Mouse (Mus musculus) heart, embryonic 15.5 days (tissue): ENCODE data around the gene Chek2. TPM values are rescaled to one million over a fixed set of nuclear protein-coding genes. Genes with fewer than 3 reads are reported as not detected.
"Not testable (repeated sequence)": the region's sequence is repeated elsewhere in the genome, so short reads cannot be mapped to it uniquely, and the experiment has no call there.

Experiments used
- ATAC-seq: fragments of 200-750 bp; cut with Nextera tagmentation; replicated peaks from 2 replicates; pipeline ENCODE4 v1.8.0; 2017; ENCODE audit warnings: low read depth, moderate TSS enrichment; ENCODE audit not compliant: insufficient number of reproducible peaks, insufficient read depth, low FRiP score
- H3K27ac ChIP-seq: fragments of 300-500 bp; sonication (generic); 2 replicates; pipeline ENCODE4 v1.5.1; 2015; ENCODE audit warnings: mild to moderate bottlenecking, inconsistent platforms
- H3K27me3 ChIP-seq: fragments of 300-500 bp; sonication (generic); 2 replicates; pipeline ENCODE4 v1.6.1; 2015; ENCODE audit warnings: inconsistent platforms
- H3K36me3 ChIP-seq: fragments of 300-500 bp; sonication (generic); 2 replicates; pipeline ENCODE4 v1.6.1; 2015; ENCODE audit warnings: mild to moderate bottlenecking, inconsistent platforms
- H3K4me1 ChIP-seq: fragments of 300-500 bp; sonication (generic); replicated peaks from 2 replicates; pipeline ENCODE4 v1.6.1; 2015; ENCODE audit warnings: inconsistent platforms
- H3K4me2 ChIP-seq: fragments of 300-500 bp; sonication (generic); 2 replicates; pipeline ENCODE4 v1.6.1; 2015; ENCODE audit warnings: inconsistent platforms, mild to moderate bottlenecking, moderate library complexity
- H3K4me3 ChIP-seq: fragments of 300-500 bp; sonication (generic); 2 replicates; pipeline ENCODE4 v1.5.1; 2015; ENCODE audit warnings: mild to moderate bottlenecking, inconsistent platforms
- H3K9ac ChIP-seq: fragments of 300-500 bp; sonication (generic); 2 replicates; pipeline ENCODE4 v1.6.1; 2015; ENCODE audit warnings: mild to moderate bottlenecking, inconsistent platforms
- H3K9me3 ChIP-seq: fragments of 300-500 bp; sonication (generic); replicated peaks from 2 replicates; pipeline ENCODE4 v1.6.1; 2016; ENCODE audit warnings: inconsistent platforms
- WGBS: fragments of 180-500 bp; shearing (Covaris S2); methylation state at CpG from one replicate; pipeline ENCODE4 v1.1.7; 2015; ENCODE audit warnings: mixed read lengths; 5-methylcytosine and 5-hydroxymethylcytosine counted together
- polyA plus RNA-seq: library from polyadenylated mRNA; unstranded; fragments of >200 nt; fragmentation: Nextera tagmentation; extraction: Ambion mirVana; gene quantifications from 2 replicates; pipeline ENCODE4 v1.2.1, GENCODE M21; 2015

Gene Chek2
- polyA plus RNA-seq, 1 experiment from 2014 or later: 12.9 TPM

DNA sequence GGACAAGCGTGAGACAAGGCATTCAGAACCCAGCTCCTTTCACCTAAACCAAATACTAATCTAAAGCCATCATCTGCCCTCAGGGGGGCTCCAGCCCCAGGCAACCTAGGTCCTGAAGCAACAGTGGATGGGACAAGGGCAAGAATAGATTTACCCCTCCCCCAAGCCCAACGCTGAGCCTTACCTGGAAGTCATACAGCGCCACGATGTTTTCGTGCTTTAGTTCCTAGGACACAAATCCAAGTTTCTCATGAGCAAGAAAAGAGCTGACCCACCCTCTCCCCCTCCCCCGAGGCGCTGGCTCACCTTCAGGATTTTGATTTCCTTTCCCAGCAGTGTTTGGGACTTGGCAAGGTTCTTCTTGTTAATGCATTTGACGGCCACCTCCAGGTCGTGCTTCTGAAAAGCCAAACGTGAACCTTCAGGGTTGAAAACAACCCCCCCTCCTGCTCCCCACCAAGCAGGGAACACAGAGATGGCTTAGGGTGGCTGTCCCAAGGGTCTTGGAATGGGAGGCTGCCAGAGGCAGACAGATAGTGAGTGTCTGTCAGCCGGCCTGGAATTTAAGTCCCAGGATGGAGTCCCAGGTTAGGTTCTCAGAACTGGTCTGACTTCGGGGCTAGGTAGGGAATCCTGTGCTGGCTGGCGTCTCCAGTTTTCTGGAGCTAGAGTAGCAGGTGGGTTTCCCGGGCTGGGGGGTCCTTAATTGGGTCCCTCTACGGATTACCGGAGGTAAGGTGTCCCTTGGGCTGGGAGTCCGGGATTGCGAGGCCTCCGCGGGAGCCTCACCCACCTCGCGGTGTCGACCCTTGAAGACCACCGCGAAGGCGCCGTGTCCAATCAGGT, 30.7 kb upstream of the Chek2 start:
- under 1% methylated on average over 27 of the region's 27 CpGs for WGBS
- H3K27me3 ChIP-seq: no peaks in the 10 kb centered on the region
- peak overlapping the region; percentile 81 for H3K27ac ChIP-seq

DNA sequence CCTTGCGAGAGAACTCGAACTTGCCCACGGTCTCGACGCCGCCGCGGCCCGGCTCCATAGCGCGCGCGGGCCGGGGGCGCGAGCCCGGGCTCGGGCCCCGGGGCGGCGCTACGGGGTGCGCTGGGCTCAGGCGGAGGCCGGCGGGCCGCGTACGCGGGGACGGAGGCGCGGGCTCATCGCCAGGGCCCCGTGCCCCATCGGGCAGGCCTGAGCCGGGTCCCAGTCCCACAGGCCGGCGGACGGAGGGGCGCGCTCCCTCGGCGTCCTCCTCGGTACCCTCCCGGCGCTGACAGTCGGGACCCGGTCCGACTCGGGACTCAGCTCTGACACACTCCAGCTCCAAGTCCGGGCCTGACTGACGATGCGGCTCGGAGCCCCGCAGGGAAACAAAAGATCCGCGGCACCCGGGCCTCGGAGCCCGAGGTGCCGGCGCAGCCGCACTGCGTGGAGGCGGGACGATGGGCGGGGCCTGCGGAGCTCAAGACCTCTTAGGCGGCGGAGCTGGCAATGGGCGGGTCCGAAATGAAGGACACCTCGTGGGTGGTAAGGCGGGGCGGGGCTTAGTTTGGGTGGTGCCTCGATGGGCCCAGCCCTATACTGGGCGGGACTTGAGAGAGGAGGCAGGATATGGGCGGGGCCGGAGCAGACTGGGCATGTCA, 30.0 kb upstream of the Chek2 start, which contains the start of gene Ulk1:
TSS of gene Ulk1 (minus strand) at position 431 of the 659 bp plus-strand sequence.
- Histone ChIP-seq H3K27ac (peak within 1 kb of the TSS; percentile 81), H3K9ac (peak within 1 kb of the TSS; percentile 95), H3K36me3 (no peaks in the 10 kb centered on the region; the same call in 1 of the 2 replicates), H3K4me1 (peaks cover 39% of the 10 kb centered on the region), H3K4me2 (peak within 1 kb of the TSS; percentile 83), H3K4me3 (peak within 1 kb of the TSS; percentile 74), H3K27me3 (no peaks in the 10 kb centered on the region), H3K9me3 (no peaks in the 10 kb centered on the region)
- WGBS: under 1% methylated on average over 49 of the region's 80 CpGs
- peak; percentile 97 for ATAC-seq

More for the DNA sequence above, 30.7 kb upstream of the Chek2 start:
- no peak for ATAC-seq
- peak overlapping the region; percentile 74 for H3K4me3 ChIP-seq
- no peaks in the 10 kb centered on the region for H3K9me3 ChIP-seq
- peaks cover 39% of the 10 kb centered on the region for H3K4me1 ChIP-seq
- peaks cover 4% of the 10 kb centered on the region; the same call in 1 of the 2 replicates for H3K36me3 ChIP-seq
- peak overlapping the region; percentile 95 for H3K9ac ChIP-seq
- peak overlapping the region; percentile 83 for H3K4me2 ChIP-seq

DNA sequence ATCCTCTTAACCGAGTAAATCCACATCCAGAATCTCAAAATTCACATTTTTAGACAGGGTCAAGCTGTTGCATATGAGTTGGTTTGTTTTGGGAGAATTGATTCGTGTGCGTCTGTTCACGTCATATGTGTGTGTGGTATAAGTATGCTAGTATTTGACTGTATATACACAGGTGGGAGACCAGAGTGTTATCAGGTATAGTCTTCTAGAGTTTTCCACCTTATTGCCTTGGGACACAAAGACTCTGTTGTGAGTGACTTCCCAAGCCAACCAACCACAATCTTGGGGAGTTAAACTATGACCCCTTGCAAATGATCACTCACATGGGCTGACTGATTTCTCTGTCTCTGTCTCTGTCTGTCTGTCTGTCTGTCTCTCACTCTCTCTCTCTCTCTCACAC, 15.4 kb upstream of the Chek2 start:
- Histone ChIP-seq H3K4me3 (no peak overlapping the region), H3K27me3 (no peaks in the 10 kb centered on the region), H3K36me3 (peaks cover 5% of the 10 kb centered on the region; the same call in 1 of the 2 replicates), H3K9ac (no peak overlapping the region), H3K9me3 (no peaks in the 10 kb centered on the region), H3K4me1 (no peaks in the 10 kb centered on the region), H3K27ac (no peak overlapping the region), H3K4me2 (no peak overlapping the region)
- no peak for ATAC-seq
- 85% methylated on average over 4 of the region's 4 CpGs for WGBS

DNA sequence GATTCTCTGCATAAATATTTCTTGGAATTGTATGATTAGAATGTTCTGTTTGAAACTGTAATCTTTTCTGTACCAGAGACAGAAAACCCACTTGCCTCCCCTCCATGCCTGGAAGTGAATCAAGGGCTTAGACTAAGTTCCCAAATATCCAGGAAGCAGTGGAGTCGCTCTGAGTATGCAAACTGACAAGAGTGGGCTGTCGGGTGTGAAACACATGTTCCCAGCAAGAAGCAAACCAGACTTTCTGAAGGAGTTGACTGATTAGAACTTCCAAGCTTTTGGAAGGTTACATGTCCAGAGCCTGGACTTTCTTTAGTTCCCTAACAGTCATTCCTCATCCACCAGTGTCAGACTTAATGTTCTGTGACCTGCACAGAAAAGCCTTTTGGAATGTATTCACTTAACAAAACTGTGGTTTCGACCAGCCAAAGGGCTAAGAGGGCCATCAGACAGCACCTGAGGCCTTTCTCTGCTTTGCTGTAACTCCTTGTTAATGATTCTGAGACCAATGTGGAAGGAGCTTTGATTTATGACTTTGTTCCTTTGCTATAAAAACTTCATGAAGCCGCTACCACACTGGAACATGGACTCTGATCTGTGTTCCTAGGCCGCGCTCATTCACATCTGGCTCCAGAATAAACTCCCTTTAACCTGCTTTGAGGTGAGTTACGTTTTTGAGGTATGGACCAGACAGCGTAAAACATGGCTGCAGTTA, 12.8 kb upstream of the Chek2 start:
- no peak overlapping the region for H3K27ac ChIP-seq
- no peaks in the 10 kb centered on the region for H3K27me3 ChIP-seq
- H3K9me3 ChIP-seq: no peaks in the 10 kb centered on the region
- no peak overlapping the region for H3K9ac ChIP-seq
- H3K36me3 ChIP-seq: peaks cover 5% of the 10 kb centered on the region; the same call in 1 of the 2 replicates
- no peak overlapping the region for H3K4me2 ChIP-seq
- H3K4me1 ChIP-seq: no peaks in the 10 kb centered on the region
- ATAC-seq: no peak
- WGBS: 82% methylated on average over 8 of the region's 8 CpGs
- H3K4me3 ChIP-seq: no peak overlapping the region

DNA sequence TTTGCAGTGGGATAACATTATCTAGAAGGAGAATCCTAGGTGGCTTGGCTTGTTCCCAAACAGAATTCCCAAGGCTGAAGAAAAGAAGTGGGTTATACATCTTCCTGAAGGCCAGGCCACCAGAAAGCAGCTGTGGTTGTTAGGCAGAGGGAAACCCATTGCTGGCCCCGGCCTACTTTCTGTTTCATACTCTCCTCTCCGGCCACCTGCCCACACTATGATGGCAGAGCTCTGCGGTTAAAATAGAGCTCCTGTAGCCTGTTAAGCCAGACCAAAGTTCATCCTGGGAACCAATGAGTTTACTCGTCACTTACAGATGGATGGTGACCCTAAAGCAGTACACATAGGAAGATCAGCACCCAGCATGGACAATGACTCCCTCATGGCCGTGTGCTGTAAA, 12.2 kb upstream of the Chek2 start:
- Histone ChIP-seq H3K27ac (no peak overlapping the region), H3K9ac (no peak overlapping the region), H3K36me3 (peaks cover 6% of the 10 kb centered on the region; the same call in 1 of the 2 replicates), H3K4me1 (no peaks in the 10 kb centered on the region), H3K4me3 (no peak overlapping the region), H3K9me3 (no peaks in the 10 kb centered on the region), H3K27me3 (no peaks in the 10 kb centered on the region), H3K4me2 (no peak overlapping the region)
- 91% methylated on average over 5 of the region's 5 CpGs for WGBS
- no peak for ATAC-seq

DNA sequence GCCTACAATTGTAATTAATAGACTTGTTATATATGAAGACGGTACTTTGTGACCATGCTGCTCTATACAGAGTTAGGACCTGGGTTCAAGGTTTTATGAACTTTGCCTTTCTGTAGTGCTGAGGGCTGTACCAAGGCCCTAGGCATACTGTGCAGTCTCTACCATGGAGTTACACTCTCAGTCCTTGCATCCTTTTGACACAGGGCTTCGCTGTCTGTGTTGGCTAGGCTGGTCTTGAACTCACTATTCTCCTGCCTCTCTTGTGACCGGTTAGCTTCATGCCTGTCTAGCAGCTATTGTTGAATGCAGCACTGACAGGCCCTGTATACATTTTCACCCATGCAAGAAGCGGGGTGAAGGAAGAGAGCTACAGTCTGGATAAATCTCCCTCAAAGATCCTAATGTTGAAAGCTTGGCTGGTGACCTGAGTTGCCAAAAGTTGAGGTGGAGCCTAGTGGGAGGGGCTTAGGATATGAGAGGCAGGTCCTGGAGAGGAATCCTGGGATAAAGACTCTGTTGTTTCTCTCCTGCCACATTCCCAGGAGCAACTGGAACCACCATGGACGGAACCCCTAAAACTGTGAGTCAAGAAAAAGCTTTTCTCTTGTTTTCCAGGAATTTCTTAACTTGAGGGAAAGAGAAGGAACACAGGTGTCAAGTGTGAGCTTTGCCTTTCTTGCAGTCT, 8.6 kb upstream of the Chek2 start:
- Histone ChIP-seq H3K9me3 (no peaks in the 10 kb centered on the region), H3K4me3 (no peak overlapping the region), H3K4me2 (no peak overlapping the region), H3K9ac (no peak overlapping the region), H3K27ac (no peak overlapping the region), H3K36me3 (peaks cover 9% of the 10 kb centered on the region; the same call in 1 of the 2 replicates), H3K27me3 (no peaks in the 10 kb centered on the region), H3K4me1 (peaks cover 5% of the 10 kb centered on the region)
- no peak for ATAC-seq
- WGBS: 84% methylated on average over 5 of the region's 5 CpGs

DNA sequence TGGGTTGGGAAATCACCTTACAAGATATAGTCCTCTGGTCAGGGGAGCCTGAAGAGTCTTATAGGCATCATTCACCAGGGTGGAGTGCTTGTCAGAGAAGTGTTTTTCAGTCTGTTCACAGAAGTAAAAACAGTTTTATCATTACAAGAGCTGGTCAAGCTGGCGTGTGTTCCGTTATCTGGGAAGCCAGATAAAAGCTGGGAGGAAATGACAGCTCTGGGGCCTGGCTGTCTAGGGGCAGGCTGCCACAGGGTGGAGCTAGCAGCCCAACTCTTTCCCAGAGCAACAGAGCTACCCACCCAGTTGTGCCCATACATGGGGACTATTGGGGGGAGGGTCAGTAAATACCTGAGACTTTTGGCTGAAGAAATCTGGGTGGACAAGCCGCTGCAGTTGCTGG, 3.8 kb upstream of the Chek2 start:
- Histone ChIP-seq H3K4me2 (peak overlapping the region; percentile 45), H3K27me3 (no peaks in the 10 kb centered on the region), H3K36me3 (peaks cover 4% of the 10 kb centered on the region; the same call in 1 of the 2 replicates), H3K27ac (no peak overlapping the region; the same call in 1 of the 2 replicates), H3K4me3 (no peak overlapping the region), H3K9me3 (no peaks in the 10 kb centered on the region), H3K4me1 (peaks cover 20% of the 10 kb centered on the region), H3K9ac (no peak overlapping the region)
- WGBS: 7% methylated on average over 3 of the region's 3 CpGs
- no peak; the same call in 1 of the 2 replicates for ATAC-seq

DNA sequence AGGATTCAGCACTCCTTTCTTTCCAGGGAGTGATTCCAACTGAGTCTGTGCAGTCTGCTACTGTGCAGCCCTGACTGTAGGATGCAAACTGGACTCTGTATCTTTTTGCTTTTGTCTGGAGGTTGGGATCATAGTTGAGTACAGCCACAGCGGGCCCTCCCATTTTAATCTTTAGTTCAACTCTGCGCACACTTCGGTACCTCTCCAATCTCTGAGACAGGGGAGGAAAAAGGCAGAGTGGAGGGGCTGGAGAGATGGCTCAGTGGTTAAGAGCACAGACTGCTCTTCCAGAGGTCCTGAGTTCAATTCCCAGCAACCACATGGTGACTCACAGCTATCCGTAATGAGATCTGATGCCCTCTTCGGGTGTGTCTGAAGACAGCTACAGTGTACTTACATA, 1.8 kb upstream of the Chek2 start:
- not testable (repeated sequence) for H3K27me3 ChIP-seq, H3K27ac ChIP-seq, H3K36me3 ChIP-seq, H3K9me3 ChIP-seq, ATAC-seq, H3K4me3 ChIP-seq, H3K4me2 ChIP-seq, H3K9ac ChIP-seq
- WGBS: 87% methylated on average over 5 of the region's 5 CpGs
- H3K4me1 ChIP-seq: peaks cover 20% of the 10 kb centered on the region

DNA sequence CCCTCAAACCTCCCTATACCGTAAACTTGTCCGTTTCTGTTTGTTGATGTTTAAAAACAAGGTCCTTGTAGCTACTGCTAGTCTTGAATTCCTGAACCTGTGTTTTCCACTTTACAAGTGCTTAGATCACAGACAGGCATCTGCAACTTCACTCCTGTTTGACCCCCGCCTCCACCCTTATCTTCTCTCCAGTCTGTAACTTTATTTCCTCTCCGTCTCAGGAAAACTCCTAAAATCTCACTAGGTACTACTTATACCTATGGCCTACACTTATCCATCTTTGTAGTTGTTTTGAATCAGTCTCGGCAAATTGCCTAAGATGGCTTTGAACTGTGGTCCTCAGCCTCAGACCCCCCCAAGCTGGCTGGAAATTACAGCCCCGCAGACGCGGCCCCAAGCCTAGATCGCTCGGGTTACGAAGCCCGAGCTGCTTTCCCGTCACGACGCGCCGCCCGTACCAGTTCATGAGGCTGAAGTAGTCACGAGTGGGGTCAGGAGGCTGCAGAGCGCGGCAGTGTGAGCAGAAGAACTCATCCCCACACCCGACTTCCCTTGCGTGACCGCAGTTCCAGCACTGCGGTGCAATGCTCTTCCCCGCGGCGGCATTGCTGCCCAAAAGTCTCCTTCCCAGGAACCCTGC, 621 bp upstream of the Chek2 start:
- ATAC-seq: peak; percentile 65
- H3K9me3 ChIP-seq: no peaks in the 10 kb centered on the region
- peak overlapping the region; percentile 83 for H3K27ac ChIP-seq
- peak overlapping the region; percentile 73 for H3K9ac ChIP-seq
- peak overlapping the region; percentile 88 for H3K4me2 ChIP-seq
- H3K4me3 ChIP-seq: peak overlapping the region; percentile 75
- peaks cover 8% of the 10 kb centered on the region; the same call in 1 of the 2 replicates for H3K36me3 ChIP-seq
- 4% methylated on average over 28 of the region's 28 CpGs for WGBS
- peaks cover 20% of the 10 kb centered on the region for H3K4me1 ChIP-seq
- no peaks in the 10 kb centered on the region for H3K27me3 ChIP-seq

DNA sequence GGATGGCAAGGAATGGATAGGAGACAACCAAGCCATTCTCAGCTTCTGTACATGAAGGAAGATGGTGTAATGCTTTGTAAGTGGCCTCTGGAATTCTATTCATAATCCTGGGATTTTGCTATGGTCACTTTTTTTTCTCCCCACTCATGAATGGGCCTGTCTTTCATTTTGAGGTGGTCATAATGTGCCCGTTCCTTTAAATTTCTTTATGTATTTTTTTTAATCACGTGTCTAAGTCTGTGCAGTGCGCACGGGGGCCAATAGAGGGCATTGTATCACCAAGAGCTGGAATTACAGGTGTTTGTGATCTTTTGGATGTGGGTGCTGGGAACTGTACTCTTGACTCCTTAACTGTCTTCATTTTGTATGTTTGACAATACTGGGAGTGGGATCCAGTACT, 686 bp downstream of the Chek2 start:
- no peak for ATAC-seq
- Histone ChIP-seq H3K4me1 (peaks cover 20% of the 10 kb centered on the region), H3K4me2 (peak overlapping the region; percentile 88), H3K27me3 (no peaks in the 10 kb centered on the region), H3K27ac (peak overlapping the region; percentile 81), H3K36me3 (peaks cover 8% of the 10 kb centered on the region; the same call in 1 of the 2 replicates), H3K9me3 (no peaks in the 10 kb centered on the region), H3K9ac (peak overlapping the region; percentile 59), H3K4me3 (peak overlapping the region; percentile 75)
- 7% methylated on average over 4 of the region's 4 CpGs for WGBS
